Mouse (Mus musculus) testis, adult 2 months (tissue): ENCODE measurements around the gene Slc38a6.

Source experiments
- CTCF ChIP-seq: fragments of 200-500 bp; IDR thresholded peaks from 2 replicates; pipeline ENCODE4 v1.5.1; 2012; ENCODE audit warnings: low read depth, mild to moderate bottlenecking, inconsistent platforms, low read length, moderate library complexity; ENCODE audit not compliant: control insufficient read depth, insufficient read depth, insufficient replicate concordance
- POLR2A ChIP-seq: fragments of 200-500 bp; IDR thresholded peaks from 2 replicates; pipeline ENCODE4 v1.6.1; 2012; ENCODE audit warnings: low read depth, mild to moderate bottlenecking, inconsistent platforms, low read length, moderate library complexity; ENCODE audit not compliant: control insufficient read depth

DNA sequence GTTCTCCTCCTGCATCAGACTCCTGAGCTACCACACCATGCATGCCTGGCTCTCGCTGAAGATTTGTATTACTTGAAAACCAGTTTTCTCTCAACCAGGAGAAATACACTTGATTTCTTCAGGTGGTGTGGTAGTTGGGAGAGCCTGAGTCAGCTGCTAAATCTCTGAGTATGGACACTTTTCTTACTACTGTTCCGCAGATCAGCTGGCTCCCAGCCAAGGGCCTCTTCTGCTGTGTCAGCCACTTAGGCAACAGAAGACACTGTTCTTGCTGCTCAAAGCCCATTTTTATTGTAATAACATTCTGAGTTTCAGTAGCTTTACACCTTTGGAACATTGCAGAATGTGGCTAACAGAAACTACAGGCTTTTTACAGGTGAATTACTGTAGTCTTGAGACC is 72.1 kb downstream of the Slc38a6 start:
- TF ChIP-seq POLR2A: no peak
- no peak for TF ChIP-seq CTCF
